15 mouse cellular contexts compared by ENCODE assay signal in the genomic region with DNA sequence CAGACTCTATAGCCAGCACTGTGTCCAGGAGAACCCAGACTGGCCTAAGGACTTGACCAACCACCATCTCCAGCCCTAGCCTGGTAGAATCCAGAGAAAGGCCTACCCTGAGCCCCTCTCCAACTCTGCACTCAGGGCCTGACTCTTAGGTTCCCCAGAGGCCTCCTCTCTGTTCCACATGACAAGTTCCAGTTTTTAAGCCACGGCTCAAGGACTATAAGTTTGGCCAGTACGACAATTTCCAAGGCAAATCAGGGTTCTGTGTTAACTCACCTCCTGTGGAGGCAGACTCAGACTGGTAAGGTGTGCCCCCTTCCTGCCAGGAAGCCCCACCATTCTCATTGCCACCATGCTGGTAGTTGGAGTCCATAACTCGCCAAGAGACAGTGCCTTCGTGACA. TPM values are rescaled to one million over a fixed set of nuclear protein-coding genes. Genes with fewer than 3 reads are reported as not detected.
DNase-seq lines count a peak whose midpoint lies in the region; ATAC-seq and TF ChIP-seq lines count a peak whose summit lies in the region.
"Had no signal": no experiment of that assay in that cellular context is flagged by ENCODE, and none has a peak within 500 bp of the region (broad histone marks: within the 10 kb centered on the region; RNA-seq: fewer than 3 reads in every experiment).

No protein-coding gene starts in this region.

- no peak for ATAC-seq in liver, postnatal 0 days
- ATAC-seq in liver, embryonic 12.5 days, result no peak
- no peak for ATAC-seq in midbrain, embryonic 14.5 days (ENCODE audit: low FRiP score, low TSS enrichment)
- ATAC-seq in hindbrain, postnatal 0 days, result no peak
- ATAC-seq: midbrain, embryonic 16.5 days had no signal

- no peaks in the 10 kb centered on the region for H3K79me2 ChIP-seq in heart, adult 2 months (replicated peaks; ENCODE audit: control insufficient read depth, insufficient read depth, low read length)
- H3K79me2 ChIP-seq in macrophage (ENCODE audit: inconsistent target), result no peaks in the 10 kb centered on the region

- peaks cover 41% of the 10 kb centered on the region for H3K4me1 ChIP-seq in heart, adult 2 months (ENCODE audit: control insufficient read depth, insufficient read depth, low read length)
- peaks cover 44% of the 10 kb centered on the region for H3K4me1 ChIP-seq in liver, postnatal 0 days (ENCODE audit: insufficient read depth)
- peaks cover 50% of the 10 kb centered on the region for H3K4me1 ChIP-seq in liver, embryonic 12.5 days
- no peaks in the 10 kb centered on the region for H3K4me1 ChIP-seq in midbrain, embryonic 14.5 days (ENCODE audit: control insufficient read depth, insufficient read depth, low read length)
- H3K4me1 ChIP-seq in hindbrain, postnatal 0 days (ENCODE audit: insufficient read depth, low read length), result no peaks in the 10 kb centered on the region

- TF ChIP-seq CTCF in heart, adult 2 months (IDR thresholded peaks at IDR 0.05), result no peak
- TF ChIP-seq CTCF in liver, postnatal 0 days (IDR thresholded peaks at IDR 0.05; ENCODE audit: low read depth), result no peak
- no peak for TF ChIP-seq CTCF in hindbrain, postnatal 0 days (IDR thresholded peaks at IDR 0.05; ENCODE audit: low read depth)

- no peak for DNase-seq in heart, adult 2 months
- no peak for DNase-seq in heart, postnatal 25 days (ENCODE audit: low spot score)
- DNase-seq in liver, postnatal 0 days, result no peak
- DNase-seq in A20 (ENCODE audit: low read depth, low spot score), result peak; percentile 69
- DNase-seq in midbrain, embryonic 14.5 days, result no peak
- DNase-seq in hindbrain, postnatal 0 days (ENCODE audit: low spot score), result no peak
- DNase-seq: left cerebral cortex, postnatal 4 days; liver; thymus, postnatal 4 days had no signal

- peak overlapping the region; percentile 82 for H3K27ac ChIP-seq in heart, adult 2 months
- H3K27ac ChIP-seq in liver, postnatal 0 days (ENCODE audit: low read depth), result peak overlapping the region; percentile 23; the same call in 1 of the 2 replicates
- no peak overlapping the region for H3K27ac ChIP-seq in liver, embryonic 12.5 days
- peak overlapping the region; percentile 15; the same call in 1 of the 2 replicates for H3K27ac ChIP-seq in macrophage
- H3K27ac ChIP-seq in midbrain, embryonic 14.5 days (replicated peaks; ENCODE audit: low read depth, low read length), result no peak overlapping the region
- no peak overlapping the region for H3K27ac ChIP-seq in hindbrain, postnatal 0 days
- H3K27ac ChIP-seq: embryonic facial prominence, embryonic 10.5 days; hindbrain, embryonic 12.5 days; stomach, embryonic 15.5 days had no signal

- no peak for TF ChIP-seq POLR2A in heart, adult 2 months (IDR thresholded peaks at IDR 0.05; ENCODE audit: insufficient read depth, low read depth, low read length)

- TF ChIP-seq EP300 in heart, adult 2 months (IDR thresholded peaks at IDR 0.05; ENCODE audit: insufficient read depth, low read depth, low read length), result no peak
- no peak for TF ChIP-seq EP300 in liver, postnatal 0 days (IDR thresholded peaks at IDR 0.05; ENCODE audit: low read depth)

- H3K4me2 ChIP-seq in liver, postnatal 0 days (ENCODE audit: low read depth, low read length), result 0 out of 2 replicates have a peak overlapping the region, but pooled peaks have one; percentile 6
- H3K4me2 ChIP-seq in liver, embryonic 12.5 days, result no peak overlapping the region
- H3K4me2 ChIP-seq in midbrain, embryonic 14.5 days (ENCODE audit: low read length), result no peak overlapping the region
- no peak overlapping the region for H3K4me2 ChIP-seq in hindbrain, postnatal 0 days (ENCODE audit: low read depth, low read length)
- H3K4me2 ChIP-seq: hindbrain, embryonic 12.5 days; stomach, embryonic 15.5 days had no signal

- intact Hi-C loops in heart, adult 2 months (cut with DNase I), result no loop called here
- intact Hi-C loops in heart, postnatal 25 days (cut with DNase I), result no loop called here

- no peak overlapping the region for H3K4me3 ChIP-seq in heart, adult 2 months
- no peak overlapping the region for H3K4me3 ChIP-seq in liver, postnatal 0 days (ENCODE audit: low read depth, low read length)
- no peak overlapping the region for H3K4me3 ChIP-seq in liver, embryonic 12.5 days
- no peak overlapping the region for H3K4me3 ChIP-seq in macrophage (ENCODE audit: inconsistent target)
- H3K4me3 ChIP-seq in midbrain, embryonic 14.5 days (replicated peaks; ENCODE audit: low read depth, low read length), result no peak overlapping the region
- H3K4me3 ChIP-seq in hindbrain, postnatal 0 days (ENCODE audit: low read length), result no peak overlapping the region
- H3K4me3 ChIP-seq: embryonic facial prominence, embryonic 10.5 days; hindbrain, embryonic 12.5 days; stomach, embryonic 15.5 days had no signal

- no peak overlapping the region for H3K9ac ChIP-seq in heart, adult 2 months (ENCODE audit: low read depth, low read length)
- H3K9ac ChIP-seq in liver, postnatal 0 days (replicated peaks), result no peak overlapping the region
- no peak overlapping the region for H3K9ac ChIP-seq in liver, embryonic 12.5 days
- no peak overlapping the region for H3K9ac ChIP-seq in midbrain, embryonic 14.5 days (replicated peaks; ENCODE audit: low read length)
- no peak overlapping the region for H3K9ac ChIP-seq in hindbrain, postnatal 0 days (replicated peaks; ENCODE audit: low read length)
- H3K9ac ChIP-seq: hindbrain, embryonic 12.5 days; stomach, embryonic 15.5 days had no signal

- H3K9me3 ChIP-seq in liver, postnatal 0 days (ENCODE audit: low read length), result no peaks in the 10 kb centered on the region
- no peaks in the 10 kb centered on the region for H3K9me3 ChIP-seq in liver, embryonic 12.5 days (replicated peaks)
- no peaks in the 10 kb centered on the region for H3K9me3 ChIP-seq in midbrain, embryonic 14.5 days (ENCODE audit: control insufficient read depth, low read length)
- H3K9me3 ChIP-seq in hindbrain, postnatal 0 days (ENCODE audit: low read length), result no peaks in the 10 kb centered on the region
- H3K9me3 ChIP-seq: embryonic facial prominence, embryonic 10.5 days; hindbrain, embryonic 12.5 days; stomach, embryonic 15.5 days had no signal

- peaks cover 4% of the 10 kb centered on the region for H3K36me3 ChIP-seq in heart, adult 2 months (ENCODE audit: control insufficient read depth, insufficient read depth, low read length)
- no peaks in the 10 kb centered on the region for H3K36me3 ChIP-seq in liver, postnatal 0 days (replicated peaks; ENCODE audit: insufficient read depth, low read length)
- no peaks in the 10 kb centered on the region for H3K36me3 ChIP-seq in liver, embryonic 12.5 days
- H3K36me3 ChIP-seq in macrophage (ENCODE audit: inconsistent target), result no peaks in the 10 kb centered on the region
- no peaks in the 10 kb centered on the region for H3K36me3 ChIP-seq in midbrain, embryonic 14.5 days (ENCODE audit: control insufficient read depth, insufficient read depth, low read length)
- no peaks in the 10 kb centered on the region for H3K36me3 ChIP-seq in hindbrain, postnatal 0 days (ENCODE audit: insufficient read depth, low read length)
- H3K36me3 ChIP-seq: embryonic facial prominence, embryonic 10.5 days; hindbrain, embryonic 12.5 days; stomach, embryonic 15.5 days had no signal

- no peaks in the 10 kb centered on the region for H3K27me3 ChIP-seq in heart, adult 2 months (ENCODE audit: control insufficient read depth, insufficient read depth, low read length)
- H3K27me3 ChIP-seq in liver, postnatal 0 days (ENCODE audit: insufficient read depth, low read length), result 0 out of 2 replicates have a peak, but pooled peaks cover 6% of the 10 kb centered on the region
- peaks cover 3% of the 10 kb centered on the region for H3K27me3 ChIP-seq in liver, embryonic 12.5 days (replicated peaks)
- H3K27me3 ChIP-seq in midbrain, embryonic 14.5 days (ENCODE audit: control insufficient read depth, insufficient read depth, low read length), result peaks cover 4% of the 10 kb centered on the region; the same call in 1 of the 2 replicates
- peaks cover 2% of the 10 kb centered on the region; the same call in 1 of the 2 replicates for H3K27me3 ChIP-seq in hindbrain, postnatal 0 days (ENCODE audit: insufficient read depth, low read length)
- H3K27me3 ChIP-seq: stomach, embryonic 15.5 days had no signal

- 86% methylated on average over 4 of the region's 4 CpGs for WGBS in heart, adult 2 months
- WGBS in liver, postnatal 0 days (ENCODE audit: insufficient replicate concordance), result 53% methylated on average over 4 of the region's 4 CpGs
- 66% methylated on average over 4 of the region's 4 CpGs for WGBS in liver, embryonic 12.5 days (ENCODE audit: insufficient replicate concordance)
- 86% methylated on average over 4 of the region's 4 CpGs for WGBS in macrophage (ENCODE audit: missing documents)
- 81% methylated on average over 4 of the region's 4 CpGs for WGBS in midbrain, embryonic 14.5 days
- 87% methylated on average over 4 of the region's 4 CpGs for whole genome bisulfite sequencing in hindbrain, postnatal 0 days

RNA-seq across cellular contexts. Expression of a gene that starts 6.8 kb away (rescaled TPM):
- total RNA-seq in heart, adult 2 months (2021), result 10 to 100 TPM; 10.9 to 14.5 TPM
- 15.9 and 17.3 TPM in 2 replicates for polyA plus RNA-seq in heart, adult 2 months (2012; rRNA removed)
- total RNA-seq in heart, postnatal 25 days (2021), result 10 to 100 TPM; 11.5 to 12.2 TPM
- 13.5 and 14.6 TPM in 2 replicates for polyA plus RNA-seq in liver, postnatal 0 days (2015; fragmentation: Nextera tagmentation; extraction: Ambion mirVana)
- 17.5 and 18.9 TPM in 2 replicates for polyA plus RNA-seq in liver, embryonic 12.5 days (2016; fragmentation: Nextera tagmentation; extraction: Ambion mirVana)
- total RNA-seq in macrophage (2018; cell fraction: chromatin; rRNA removed), result 10 to 100 TPM in 12 of 26 experiments, 1 to 10 TPM in 14; 1.8 to 23.6 (median 9.8) TPM
- 10 to 100 TPM in 12 of 26 experiments, 1 to 10 TPM in 14; 1.8 to 22.6 (median 8.3) TPM for total RNA-seq in macrophage (2018; cell fraction: cytosol; rRNA removed)
- total RNA-seq in macrophage (2018; cell fraction: nucleus; rRNA removed), result 10 to 100 TPM in 18 of 26 experiments, 1 to 10 TPM in 8; 4.8 to 27.7 (median 15.6) TPM
- 5.0 to 11.9 TPM (median 5.1 TPM) in 3 replicates for polyA plus RNA-seq in macrophage (2018)
- 0.55 and 0.91 TPM in 2 replicates for polyA plus RNA-seq in midbrain, embryonic 14.5 days (2014; fragmentation: Nextera tagmentation; extraction: Ambion mirVana)
- total RNA-seq in hindbrain, postnatal 0 days (2014; rRNA removed), result 2.4 and 4.6 TPM in 2 replicates
- 2.4 and 2.7 TPM in 2 replicates for polyA plus RNA-seq in hindbrain, postnatal 0 days (2015; fragmentation: Nextera tagmentation; extraction: Ambion mirVana)

RNA-seq across cellular contexts. Expression of a gene that starts 44.7 kb away (rescaled TPM):
- total RNA-seq in heart, adult 2 months (2021), result under 1 TPM; 0.21 to 0.86 TPM
- 0.76 and 0.91 TPM in 2 replicates for polyA plus RNA-seq in heart, adult 2 months (2012; rRNA removed)
- under 1 TPM; 0.29 to 0.50 TPM for total RNA-seq in heart, postnatal 25 days (2021)
- 7.0 and 7.9 TPM in 2 replicates for polyA plus RNA-seq in liver, postnatal 0 days (2015; fragmentation: Nextera tagmentation; extraction: Ambion mirVana)
- 12.7 and 15.0 TPM in 2 replicates for polyA plus RNA-seq in liver, embryonic 12.5 days (2016; fragmentation: Nextera tagmentation; extraction: Ambion mirVana)
- total RNA-seq in macrophage (2018; cell fraction: chromatin; rRNA removed), result 1 to 10 TPM in 6 of 26 experiments, under 1 TPM in 17, not detected in 3; 0.29 to 2.1 (median 0.66) TPM
- 1 to 10 TPM in 3 of 26 experiments, under 1 TPM in 23; 0.23 to 1.3 (median 0.75) TPM for total RNA-seq in macrophage (2018; cell fraction: cytosol; rRNA removed)
- 1 to 10 TPM in 18 of 26 experiments, under 1 TPM in 7, not detected in 1; 0.29 to 1.9 (median 1.2) TPM for total RNA-seq in macrophage (2018; cell fraction: nucleus; rRNA removed)
- 0.12 to 0.80 TPM (median 0.33 TPM) in 3 replicates for polyA plus RNA-seq in macrophage (2018)
- 0.36 and 0.41 TPM in 2 replicates for polyA plus RNA-seq in midbrain, embryonic 14.5 days (2014; fragmentation: Nextera tagmentation; extraction: Ambion mirVana)
- total RNA-seq in hindbrain, postnatal 0 days (2014; rRNA removed), result 0.32 and 1.3 TPM in 2 replicates
- polyA plus RNA-seq in hindbrain, postnatal 0 days (2015; fragmentation: Nextera tagmentation; extraction: Ambion mirVana), result 0.45 and 0.60 TPM in 2 replicates

Comparison
In these comparisons a context has a peak if more than half of its experiments do, and no peak if none do; other contexts are left out.
1. H3K27ac ChIP-seq: peak in heart, adult 2 months (single experiment), liver, postnatal 0 days (single experiment) and macrophage (single experiment); none in liver, embryonic 12.5 days (single experiment), midbrain, embryonic 14.5 days (single experiment) and hindbrain, postnatal 0 days (single experiment).